Mouse (Mus musculus): ENCODE results near the gene Pdpr.
"Not testable (repeated sequence)": the region's sequence is repeated elsewhere in the genome, so short reads cannot be mapped to it uniquely, and the experiment has no call there.

DNA sequence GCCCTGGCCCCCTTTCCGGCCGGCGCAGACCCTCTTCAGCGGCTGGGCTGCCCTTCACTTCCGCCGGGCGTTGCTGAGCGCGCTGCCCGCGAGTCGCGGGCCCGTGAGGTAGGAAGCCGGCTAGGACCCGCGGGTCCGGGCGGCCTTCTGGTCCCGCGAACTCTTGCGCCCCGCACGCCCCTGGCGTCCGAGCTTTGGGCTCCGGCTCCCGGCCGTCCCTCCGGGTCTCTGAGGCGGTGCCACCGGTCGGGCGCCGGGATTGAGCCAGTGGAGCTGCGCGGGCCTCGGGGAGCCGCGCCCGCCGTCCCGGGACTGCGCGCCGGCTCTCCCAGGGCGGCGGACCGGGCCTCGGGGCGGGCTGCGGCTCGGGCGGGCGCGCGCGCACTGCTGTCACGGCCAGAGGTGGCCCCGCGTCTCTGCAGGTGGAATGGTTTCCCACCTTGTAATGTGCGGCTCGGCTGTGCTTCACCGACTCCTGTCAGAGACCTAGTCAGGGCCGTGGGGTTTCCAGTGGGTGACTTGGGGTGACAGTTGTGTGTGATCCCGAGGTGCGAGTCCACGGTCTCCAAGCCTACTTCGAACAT lies 381 bp downstream of the Pdpr start:
- not testable (repeated sequence) for TF ChIP-seq POLR2A (IDR thresholded peaks at IDR 0.05; ENCODE audit: borderline replicate concordance, extremely low read depth, low read depth, low read length); CTCF (IDR thresholded peaks at IDR 0.05; ENCODE audit: insufficient read depth, low read length)

Data from lung, adult 2 months (tissue).